Mouse (Mus musculus) T-cell, adult 66 days (primary cell): ENCODE data around the gene Dync2li1. TPM values are rescaled to one million over a fixed set of nuclear protein-coding genes. Genes with fewer than 3 reads are reported as not detected.

ENCODE experiments used
- total RNA-seq, 2 experiments: library from RNA; stranded (reverse); gene quantifications; 3 replicates in 1 of 2; 4 replicates in 1 of 2; pipeline ENCODE4 v1.2.4; 2023

Dync2li1 gene
- under 1 TPM; 0.55 to 0.86 TPM for total RNA-seq

DNA sequence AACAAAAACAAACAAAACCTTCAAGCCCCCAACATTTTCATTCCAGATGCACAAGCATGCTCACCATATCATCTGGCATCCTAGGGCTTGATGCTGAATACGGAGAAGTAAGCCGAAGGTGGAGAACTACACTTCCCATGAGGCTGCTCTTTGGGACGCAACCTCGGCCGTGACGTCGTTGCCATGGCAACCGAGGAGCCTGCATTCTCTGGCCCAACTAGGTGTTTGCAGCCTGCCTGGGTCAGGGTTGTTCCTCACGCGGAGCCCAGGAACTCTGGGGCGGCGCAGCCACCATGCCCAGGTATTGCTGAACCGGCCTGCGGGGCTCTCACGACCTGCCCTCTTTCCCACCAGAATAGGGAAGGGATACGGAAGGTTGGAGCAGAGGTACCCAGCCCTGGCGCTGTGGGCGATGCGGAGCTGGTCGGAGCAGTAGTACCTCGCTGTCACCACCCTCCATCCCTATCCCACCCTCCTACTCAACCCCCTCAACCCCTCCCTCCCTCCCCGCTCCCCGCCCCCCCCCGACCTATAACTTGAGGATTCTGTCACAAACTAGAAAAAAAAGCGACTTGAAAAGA lies at the start of gene Dync2li1:
Dync2li1 (plus strand) TSS at position 221 of the 581 bp plus-strand sequence.

DNA sequence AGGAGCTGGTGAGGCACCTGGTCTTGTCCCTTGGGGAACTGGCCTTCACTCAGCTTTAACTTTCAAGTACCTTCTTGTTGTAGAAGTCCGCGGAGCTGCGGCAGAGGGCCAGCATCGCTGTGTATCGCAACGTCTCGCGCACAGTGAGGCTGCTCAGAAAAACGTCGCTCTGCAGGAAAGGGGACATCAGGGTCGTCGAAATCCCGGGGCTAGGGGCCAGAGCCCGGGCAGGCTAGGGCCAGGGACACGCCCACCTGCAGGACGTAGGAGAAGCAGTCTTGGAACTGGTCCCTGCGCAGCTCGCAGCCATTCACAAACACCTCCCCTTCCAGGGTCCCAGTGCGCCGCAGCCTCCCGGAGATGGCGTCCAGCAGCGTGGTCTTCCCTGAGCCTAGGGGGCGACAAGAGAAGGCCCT lies 49.7 kb downstream of the Dync2li1 start, which contains the start of gene Abcg8:
Abcg8 (plus strand) TSS at position 352 of the 416 bp plus-strand sequence.

DNA sequence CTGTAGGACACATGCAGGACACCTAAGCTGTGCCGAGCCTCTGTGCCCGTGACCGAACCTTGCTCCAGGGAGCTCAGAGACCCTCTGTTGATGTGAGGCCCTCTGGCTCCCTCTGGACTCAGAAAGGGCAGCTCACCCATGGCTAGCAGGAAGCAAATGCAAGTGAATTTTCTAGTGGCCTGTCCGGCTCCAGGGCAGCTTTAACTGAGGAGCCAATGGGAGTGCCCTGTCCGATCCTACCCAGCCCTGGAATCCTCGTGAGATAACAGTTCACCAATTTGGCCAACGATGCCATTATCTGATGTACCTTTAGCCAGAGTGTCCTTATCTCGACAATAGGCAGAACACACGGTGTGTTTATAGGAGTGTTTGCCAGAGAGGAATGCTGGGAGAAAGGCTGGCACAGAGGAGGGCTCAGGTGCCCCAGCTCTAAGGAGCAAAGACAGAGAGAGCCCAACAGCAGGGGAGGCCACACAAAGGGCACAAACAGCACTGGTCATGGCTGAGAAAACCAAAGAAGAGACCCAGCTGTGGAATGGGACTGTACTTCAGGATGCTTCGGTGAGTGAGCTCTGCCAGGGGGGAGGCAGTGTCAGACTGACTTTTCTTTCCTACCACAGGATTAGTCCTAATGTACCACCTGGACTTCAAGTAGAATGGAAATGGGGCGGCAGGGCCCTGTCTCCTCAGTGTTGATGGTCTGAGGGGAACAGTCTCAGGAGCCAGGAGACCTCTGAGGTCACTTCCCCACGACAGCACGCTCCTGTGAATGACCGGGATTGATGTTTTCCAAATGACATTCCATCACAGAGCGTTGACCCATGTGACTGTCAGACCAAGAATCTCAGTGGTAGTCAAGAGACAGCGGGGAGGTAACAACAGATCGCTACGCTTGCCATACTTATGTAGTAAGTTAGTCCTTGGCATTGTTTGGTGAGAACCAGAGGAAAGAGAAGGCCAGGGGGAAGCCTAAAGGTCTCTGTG lies 56.7 kb downstream of the Dync2li1 start, which contains the start of gene Abcg5:
Abcg5 (minus strand) TSS at position 278 of the 984 bp plus-strand sequence.

Other genes starting within 250 kb of the Dync2li1 start
- gene Thada, start 160.3 kb upstream of the Dync2li1 start, total RNA-seq = 100 to 1,000 TPM; 125 to 139 TPM
- gene Plekhh2, start 114.6 kb upstream of the Dync2li1 start, total RNA-seq = not detected
- not detected for gene Abcg8, start 49.8 kb downstream of the Dync2li1 start, total RNA-seq
- gene Abcg5, start 56.5 kb downstream of the Dync2li1 start, total RNA-seq = not detected
- gene Lrpprc, start 164.3 kb downstream of the Dync2li1 start, total RNA-seq = 10 to 100 TPM; 50.0 to 50.8 TPM